Mouse (Mus musculus): ENCODE measurements around the gene Chrna1. TPM values are rescaled to one million over a fixed set of nuclear protein-coding genes. Genes with fewer than 3 reads are reported as not detected.

Gene Chrna1
- 0.26 and 0.36 TPM in 2 replicates for polyA plus RNA-seq (2015; fragmentation: Nextera tagmentation; extraction: Ambion mirVana)

DNA sequence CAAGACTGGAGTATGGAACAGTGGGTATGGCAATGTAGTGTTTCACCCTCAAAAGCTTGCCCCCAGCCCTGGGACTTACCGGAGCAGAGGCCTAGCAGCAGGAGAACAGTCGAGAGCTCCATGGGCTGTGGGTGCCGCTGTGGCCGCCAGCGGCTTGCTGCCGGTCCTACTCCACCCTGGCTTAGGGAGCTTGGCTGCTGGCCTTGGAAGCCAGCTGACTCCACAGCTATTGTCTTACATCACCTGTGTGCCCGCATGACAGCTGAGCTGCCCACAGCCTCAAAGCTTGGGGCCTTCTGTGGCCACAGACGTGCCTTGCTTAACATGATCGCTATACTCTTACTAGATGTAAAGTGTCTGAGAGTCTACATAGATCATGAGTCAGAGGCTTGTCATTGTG lies at the start of gene Chrna1:
Gene Chrna1, minus strand, starts transcription at position 173 of the 400 bp plus-strand sequence.
- no peak within 1 kb of the TSS for H3K9ac ChIP-seq
- H3K27ac ChIP-seq = no peak within 1 kb of the TSS
- H3K4me3 ChIP-seq (replicated peaks) = no peak within 1 kb of the TSS
- H3K4me2 ChIP-seq = no peak within 1 kb of the TSS
- ATAC-seq (ENCODE audit: insufficient read depth, low FRiP score, low read depth) = no peak
- H3K36me3 ChIP-seq = no peaks in the 10 kb centered on the region
- H3K9me3 ChIP-seq = no peaks in the 10 kb centered on the region
- H3K4me1 ChIP-seq = 0 out of 2 replicates have a peak, but pooled peaks cover 2% of the 10 kb centered on the region
- H3K27me3 ChIP-seq (replicated peaks) = no peaks in the 10 kb centered on the region
- 94% methylated on average over 9 of the region's 9 CpGs for WGBS

DNA sequence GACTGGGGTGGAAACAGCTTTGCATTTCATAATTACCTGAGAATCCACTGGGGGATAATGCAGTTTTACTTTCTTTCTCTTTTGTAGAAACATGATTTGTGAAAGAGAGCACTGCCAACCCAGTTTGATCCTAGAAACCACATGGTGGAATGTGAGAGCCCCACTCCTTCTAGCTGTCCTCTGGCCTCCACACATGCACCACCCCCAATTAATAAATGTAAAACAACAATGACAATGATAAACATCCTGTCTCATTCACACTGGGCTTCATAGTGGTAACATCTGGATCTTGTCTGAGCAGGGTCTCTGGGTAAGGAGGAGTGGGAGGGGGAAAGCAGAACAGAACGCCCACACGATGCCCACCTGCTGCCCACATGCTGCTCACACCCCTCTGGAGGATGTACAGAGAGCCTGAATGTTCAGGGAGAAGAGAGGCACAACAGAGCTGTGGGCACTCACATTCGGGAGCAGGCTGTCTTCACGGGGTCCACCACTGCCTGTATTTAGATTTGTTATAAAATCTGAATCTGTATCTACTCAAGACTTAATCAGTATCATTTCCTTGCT lies 38.4 kb upstream of the Chrna1 start:
- no peak overlapping the region for H3K27ac ChIP-seq
- H3K4me3 ChIP-seq (replicated peaks) = no peak overlapping the region
- WGBS = 50% methylated on average over 4 of the region's 4 CpGs
- no peak overlapping the region for H3K4me2 ChIP-seq
- no peaks in the 10 kb centered on the region for H3K4me1 ChIP-seq
- H3K9ac ChIP-seq = no peak overlapping the region
- ATAC-seq (ENCODE audit: insufficient read depth, low FRiP score, low read depth) = no peak
- no peaks in the 10 kb centered on the region for H3K27me3 ChIP-seq (replicated peaks)
- no peaks in the 10 kb centered on the region for H3K9me3 ChIP-seq
- H3K36me3 ChIP-seq = no peaks in the 10 kb centered on the region

DNA sequence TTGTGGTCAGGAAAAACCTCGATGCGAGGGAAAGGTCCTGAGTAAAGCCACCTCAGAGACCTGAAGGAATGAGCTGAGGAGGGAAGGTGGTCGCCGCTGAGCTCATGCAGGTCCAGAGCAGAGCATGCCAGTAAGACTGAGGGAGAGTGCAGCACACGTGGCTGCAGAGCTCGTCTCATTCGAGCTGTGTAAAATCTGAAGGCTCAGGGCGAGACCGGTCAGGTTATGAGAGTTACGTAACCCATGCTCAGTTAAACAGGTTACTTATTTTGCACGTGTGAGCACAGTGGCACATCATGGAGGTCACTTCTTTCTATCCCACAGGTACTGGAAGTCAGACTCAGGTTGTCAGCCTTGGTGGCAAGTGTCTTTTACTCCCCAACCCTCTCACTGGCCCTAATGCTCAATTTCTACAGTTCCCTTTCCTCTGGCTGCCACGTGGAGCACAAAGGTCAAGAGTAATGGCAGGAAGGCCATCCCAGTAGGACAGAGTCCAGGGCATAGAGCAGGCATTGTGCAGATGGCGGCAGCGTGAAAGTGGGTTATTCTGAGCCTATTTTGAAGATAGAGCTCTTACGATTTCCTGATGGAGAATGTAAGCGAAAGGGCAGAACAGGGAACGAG lies 36.4 kb upstream of the Chrna1 start:
- 84% methylated on average over 17 of the region's 17 CpGs for WGBS
- Histone ChIP-seq H3K4me1 (no peaks in the 10 kb centered on the region), H3K27ac (no peak overlapping the region), H3K9me3 (no peaks in the 10 kb centered on the region), H3K4me2 (no peak overlapping the region), H3K36me3 (no peaks in the 10 kb centered on the region), H3K27me3 (replicated peaks) (no peaks in the 10 kb centered on the region), H3K4me3 (replicated peaks) (no peak overlapping the region), H3K9ac (no peak overlapping the region)
- no peak for ATAC-seq (ENCODE audit: insufficient read depth, low FRiP score, low read depth)

DNA sequence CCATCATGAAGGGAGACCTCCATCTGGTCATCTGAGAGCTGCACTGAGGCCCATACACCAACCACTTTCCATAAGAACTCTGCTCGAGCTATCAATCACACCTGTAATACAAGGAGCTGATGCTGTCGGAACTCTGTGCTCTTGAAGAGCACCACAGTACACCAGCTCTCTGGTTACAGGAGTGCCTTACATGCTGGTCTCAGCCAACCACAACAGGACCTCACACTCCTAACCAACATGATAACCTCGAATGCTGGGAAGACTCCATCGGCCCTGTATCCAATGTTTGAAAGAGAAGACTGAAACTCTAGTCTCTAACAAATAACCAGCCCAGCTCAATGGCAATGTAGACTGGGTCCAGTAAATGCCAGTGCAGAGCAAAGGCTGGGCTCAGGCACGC lies 35.3 kb upstream of the Chrna1 start:
- Histone ChIP-seq H3K4me2 (no peak overlapping the region), H3K36me3 (no peaks in the 10 kb centered on the region), H3K9ac (no peak overlapping the region), H3K4me3 (replicated peaks) (no peak overlapping the region), H3K27ac (no peak overlapping the region), H3K4me1 (no peaks in the 10 kb centered on the region), H3K27me3 (replicated peaks) (no peaks in the 10 kb centered on the region), H3K9me3 (no peaks in the 10 kb centered on the region)
- no peak for ATAC-seq (ENCODE audit: insufficient read depth, low FRiP score, low read depth)
- WGBS = 86% methylated on average over 5 of the region's 5 CpGs

DNA sequence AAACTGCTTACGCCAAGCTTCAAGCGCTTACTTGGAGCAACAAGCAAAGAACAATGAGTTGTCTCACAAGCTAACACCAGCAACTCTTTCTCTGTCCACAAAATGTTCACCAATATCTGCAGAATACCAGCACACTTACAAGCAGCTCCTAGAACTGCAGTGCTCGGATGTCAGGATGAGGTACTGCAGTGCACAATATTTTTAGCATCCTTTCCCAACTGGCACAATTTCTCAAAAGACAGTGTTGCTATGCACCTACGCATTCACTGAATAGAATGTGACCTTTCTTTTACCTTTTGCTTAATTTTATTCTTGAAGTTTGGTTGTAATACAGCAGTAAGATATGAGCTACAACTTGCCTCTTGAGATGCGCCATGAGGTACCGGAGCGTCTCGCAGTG lies 34.2 kb upstream of the Chrna1 start:
- Histone ChIP-seq H3K9ac (no peak overlapping the region), H3K9me3 (no peaks in the 10 kb centered on the region), H3K27ac (no peak overlapping the region), H3K36me3 (no peaks in the 10 kb centered on the region), H3K4me2 (no peak overlapping the region), H3K4me1 (no peaks in the 10 kb centered on the region), H3K4me3 (replicated peaks) (no peak overlapping the region), H3K27me3 (replicated peaks) (no peaks in the 10 kb centered on the region)
- ATAC-seq (ENCODE audit: insufficient read depth, low FRiP score, low read depth) = no peak
- WGBS = 94% methylated on average over 8 of the region's 8 CpGs

DNA sequence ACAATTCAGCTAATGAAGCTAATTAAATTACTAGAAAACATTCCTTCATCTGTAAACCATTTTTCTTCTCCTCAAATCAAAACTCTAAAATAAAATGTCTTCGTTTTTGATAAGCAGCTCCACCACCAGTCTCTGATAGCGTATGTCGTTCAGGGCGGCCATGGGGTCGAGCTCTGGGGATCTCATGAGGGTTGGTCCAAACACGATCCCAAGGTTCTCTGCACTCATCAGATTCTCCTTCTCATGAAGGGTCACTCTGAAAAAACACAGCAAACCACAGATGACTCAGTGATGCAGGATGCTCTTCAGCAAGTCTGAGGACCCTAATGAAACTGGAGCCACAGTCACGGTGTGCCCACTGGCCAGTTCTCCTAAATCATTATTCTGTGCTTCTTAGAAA lies 32.8 kb upstream of the Chrna1 start:
- Histone ChIP-seq H3K4me3 (replicated peaks) (no peak overlapping the region), H3K9me3 (no peaks in the 10 kb centered on the region), H3K4me1 (no peaks in the 10 kb centered on the region), H3K4me2 (no peak overlapping the region), H3K9ac (no peak overlapping the region), H3K27ac (no peak overlapping the region), H3K36me3 (no peaks in the 10 kb centered on the region), H3K27me3 (replicated peaks) (no peaks in the 10 kb centered on the region)
- WGBS = 87% methylated on average over 7 of the region's 7 CpGs
- no peak for ATAC-seq (ENCODE audit: insufficient read depth, low FRiP score, low read depth)

DNA sequence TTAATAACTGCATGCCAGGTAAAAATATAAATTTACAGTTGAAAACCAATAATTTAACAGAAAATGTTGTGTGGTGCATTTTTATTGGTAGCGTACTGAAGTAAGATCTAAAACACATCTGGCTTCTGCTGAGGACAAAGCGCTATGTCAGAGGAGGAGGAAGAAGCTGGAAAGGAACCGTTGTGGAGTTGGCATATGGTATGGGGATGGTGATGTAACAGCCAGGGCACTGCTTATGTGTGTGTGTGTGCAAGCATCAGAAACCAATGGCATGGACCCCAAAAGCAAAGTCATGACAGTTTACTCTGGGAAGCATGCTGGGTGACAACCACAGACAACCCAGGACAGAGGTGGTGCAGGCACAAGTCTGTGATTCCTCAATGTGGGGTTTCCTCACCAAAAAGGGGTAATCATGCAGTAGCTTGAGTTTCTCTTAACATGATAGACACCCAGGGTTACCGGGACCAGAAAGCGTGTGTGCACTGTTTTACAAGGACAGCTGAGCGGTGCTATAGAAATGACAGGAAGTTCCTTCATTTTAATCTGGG lies 32.3 kb upstream of the Chrna1 start:
- 91% methylated on average over 6 of the region's 6 CpGs for WGBS

DNA sequence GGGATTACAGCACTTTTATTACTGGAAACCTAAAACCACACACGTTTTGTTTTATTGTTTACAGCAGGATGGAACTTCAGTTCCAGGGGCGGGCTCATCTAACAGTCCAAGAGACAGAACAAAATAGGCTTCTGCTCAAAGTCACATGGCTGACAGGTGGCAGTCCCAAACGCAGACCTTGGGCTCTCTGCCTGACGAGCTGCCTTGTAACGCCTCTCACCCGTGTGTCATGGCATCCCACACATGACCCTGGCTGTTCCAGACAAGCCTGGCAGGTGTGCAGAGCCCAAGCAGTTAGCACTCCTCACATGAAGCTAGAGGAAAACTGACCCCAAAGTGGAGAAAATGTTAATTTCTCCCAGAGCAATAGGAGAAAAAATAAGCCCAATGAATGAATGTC lies 31.7 kb upstream of the Chrna1 start:
- Histone ChIP-seq H3K27ac (no peak overlapping the region), H3K4me3 (replicated peaks) (no peak overlapping the region), H3K9me3 (no peaks in the 10 kb centered on the region), H3K4me2 (no peak overlapping the region), H3K4me1 (0 out of 2 replicates have a peak, but pooled peaks cover 5% of the 10 kb centered on the region), H3K9ac (no peak overlapping the region), H3K27me3 (replicated peaks) (no peaks in the 10 kb centered on the region), H3K36me3 (no peaks in the 10 kb centered on the region)
- 72% methylated on average over 6 of the region's 6 CpGs for WGBS
- ATAC-seq (ENCODE audit: insufficient read depth, low FRiP score, low read depth) = no peak

More for the DNA sequence above, 32.3 kb upstream of the Chrna1 start:
- H3K4me1 ChIP-seq = 0 out of 2 replicates have a peak, but pooled peaks cover 2% of the 10 kb centered on the region
- no peak for ATAC-seq (ENCODE audit: insufficient read depth, low FRiP score, low read depth)
- H3K4me3 ChIP-seq (replicated peaks) = no peak overlapping the region
- no peaks in the 10 kb centered on the region for H3K9me3 ChIP-seq
- no peak overlapping the region for H3K9ac ChIP-seq
- no peaks in the 10 kb centered on the region for H3K27me3 ChIP-seq (replicated peaks)
- no peak overlapping the region for H3K4me2 ChIP-seq
- no peaks in the 10 kb centered on the region for H3K36me3 ChIP-seq
- no peak overlapping the region for H3K27ac ChIP-seq

DNA sequence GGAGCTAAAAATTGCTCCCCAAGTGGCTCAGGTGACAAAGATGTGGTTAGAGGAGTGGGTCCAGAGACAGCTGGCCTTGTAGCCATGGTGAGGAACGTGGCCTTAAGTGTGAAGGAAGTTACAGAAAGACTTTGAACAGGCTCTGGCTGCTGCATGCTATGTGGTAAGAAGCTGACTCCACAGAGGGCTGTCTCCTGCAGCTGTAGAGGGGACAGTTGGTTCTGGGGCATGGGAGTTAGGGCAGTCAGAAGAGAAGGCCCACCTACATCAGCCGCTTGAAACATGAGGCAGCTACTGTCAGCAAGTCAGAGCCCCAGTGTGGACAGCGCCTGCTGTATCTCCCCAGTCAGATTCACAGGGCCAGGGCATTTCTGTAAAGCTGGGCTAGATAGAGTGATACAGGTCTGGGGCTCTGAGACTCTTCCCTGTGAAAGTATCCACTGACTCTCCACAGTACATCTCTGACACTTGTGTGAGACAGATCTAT lies 29.6 kb upstream of the Chrna1 start:
- Histone ChIP-seq H3K36me3 (no peaks in the 10 kb centered on the region), H3K4me2 (no peak overlapping the region), H3K4me1 (0 out of 2 replicates have a peak, but pooled peaks cover 5% of the 10 kb centered on the region), H3K27me3 (replicated peaks) (no peaks in the 10 kb centered on the region), H3K27ac (no peak overlapping the region), H3K9me3 (no peaks in the 10 kb centered on the region), H3K4me3 (replicated peaks) (no peak overlapping the region), H3K9ac (no peak overlapping the region)
- WGBS = 87% methylated on average over 3 of the region's 3 CpGs
- ATAC-seq (ENCODE audit: insufficient read depth, low FRiP score, low read depth) = no peak

DNA sequence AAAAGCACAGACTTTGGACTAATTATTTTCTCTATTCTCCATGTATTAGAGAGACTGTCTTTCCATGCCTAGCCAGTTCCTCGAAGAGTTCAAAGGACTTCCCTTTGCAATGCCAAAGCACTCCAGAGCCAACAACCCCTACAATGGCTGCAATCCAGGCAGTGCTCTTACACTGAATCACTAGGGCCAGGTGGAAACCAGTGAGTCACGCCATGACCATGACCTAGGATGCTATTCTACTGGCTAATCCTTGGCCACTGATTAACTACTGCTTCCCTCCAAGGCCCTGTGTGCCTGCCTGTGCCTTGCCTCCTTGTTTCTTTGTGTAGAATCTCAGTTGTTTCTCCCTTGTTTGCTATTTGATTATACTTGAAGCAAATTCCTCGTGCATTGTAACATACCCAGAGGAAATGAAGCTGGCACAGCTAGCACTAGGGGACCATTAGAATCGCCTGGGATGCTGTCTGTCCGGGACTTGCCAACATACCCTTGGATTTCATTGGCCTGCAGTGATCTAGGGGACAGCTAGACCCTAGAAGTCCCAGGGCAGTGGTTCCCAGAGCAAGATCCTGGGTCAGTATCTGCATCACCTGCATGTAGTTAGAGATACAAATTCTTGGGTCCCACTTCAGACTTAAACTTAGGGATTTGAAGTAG lies 29.1 kb upstream of the Chrna1 start:
- Histone ChIP-seq H3K27ac (no peak overlapping the region), H3K9ac (no peak overlapping the region), H3K9me3 (no peaks in the 10 kb centered on the region), H3K4me2 (no peak overlapping the region), H3K27me3 (replicated peaks) (no peaks in the 10 kb centered on the region), H3K36me3 (no peaks in the 10 kb centered on the region), H3K4me1 (0 out of 2 replicates have a peak, but pooled peaks cover 5% of the 10 kb centered on the region), H3K4me3 (replicated peaks) (no peak overlapping the region)
- peak; percentile 66 for ATAC-seq (ENCODE audit: insufficient read depth, low FRiP score, low read depth)
- WGBS = 68% methylated on average over 5 of the region's 5 CpGs

DNA sequence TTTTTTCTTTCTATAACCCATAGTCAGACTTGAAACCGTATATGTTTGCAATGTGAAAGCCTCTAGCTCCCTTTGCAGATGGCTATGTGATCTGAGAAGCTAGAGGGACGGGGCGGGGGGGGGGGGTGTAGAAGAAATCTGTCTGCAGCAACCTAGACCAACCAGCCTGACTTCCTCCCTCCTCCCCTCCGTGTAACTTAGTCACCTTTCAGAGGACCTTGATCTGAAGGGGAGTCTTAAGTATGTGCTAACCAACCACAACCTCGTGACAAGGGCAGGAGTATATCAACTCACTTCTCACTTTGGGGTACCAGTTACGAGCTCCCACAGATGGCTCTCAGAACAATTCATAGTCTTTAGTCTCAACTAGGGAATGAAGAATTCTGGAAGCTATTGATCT lies 28.3 kb upstream of the Chrna1 start:
- WGBS = 75% methylated on average over 6 of the region's 6 CpGs
- Histone ChIP-seq H3K27me3 (replicated peaks) (no peaks in the 10 kb centered on the region), H3K36me3 (no peaks in the 10 kb centered on the region), H3K4me2 (no peak overlapping the region), H3K4me1 (0 out of 2 replicates have a peak, but pooled peaks cover 5% of the 10 kb centered on the region), H3K9me3 (no peaks in the 10 kb centered on the region), H3K27ac (no peak overlapping the region), H3K4me3 (replicated peaks) (no peak overlapping the region), H3K9ac (no peak overlapping the region)
- no peak for ATAC-seq (ENCODE audit: insufficient read depth, low FRiP score, low read depth)

DNA sequence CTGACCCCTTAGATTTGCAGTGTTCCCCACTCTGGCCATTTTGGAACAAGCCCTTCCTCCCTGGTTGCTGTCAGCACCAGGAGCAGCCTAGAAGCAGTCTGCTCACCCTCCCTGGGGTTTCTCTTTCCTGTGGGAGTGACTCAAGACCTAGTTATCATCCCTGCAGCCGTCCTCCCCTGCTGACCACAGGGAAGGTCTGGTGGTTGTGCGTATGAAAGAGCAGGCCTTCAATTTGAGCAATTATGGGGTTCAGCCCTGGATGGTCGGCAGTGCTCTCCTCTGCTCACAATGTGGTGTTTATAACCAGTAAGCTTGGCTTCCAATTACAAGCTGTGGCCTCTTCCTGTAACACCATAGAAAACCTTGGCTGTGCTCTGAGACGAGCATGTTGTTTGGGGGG lies 27.5 kb upstream of the Chrna1 start:
- ATAC-seq (ENCODE audit: insufficient read depth, low FRiP score, low read depth) = no peak
- Histone ChIP-seq H3K9me3 (no peaks in the 10 kb centered on the region), H3K36me3 (no peaks in the 10 kb centered on the region), H3K9ac (no peak overlapping the region), H3K27ac (no peak overlapping the region), H3K4me2 (no peak overlapping the region), H3K4me3 (replicated peaks) (no peak overlapping the region), H3K4me1 (0 out of 2 replicates have a peak, but pooled peaks cover 5% of the 10 kb centered on the region), H3K27me3 (replicated peaks) (no peaks in the 10 kb centered on the region)
- 31% methylated on average over 4 of the region's 4 CpGs for WGBS
